Mouse (Mus musculus) megakaryocyte, embryonic 14.5 days (primary cell): Measurements from ENCODE around the gene Clmp.

Experiments used
- FLI1 ChIP-seq: IDR thresholded peaks from 2 replicates; pipeline ENCODE4 v1.6.1; 2012; ENCODE audit warnings: low read length, inconsistent platforms, mixed read lengths
- GATA1 ChIP-seq: IDR thresholded peaks from 3 replicates; pipeline ENCODE4 v1.6.1; 2012; ENCODE audit warnings: mixed read lengths, low read length, inconsistent platforms, borderline replicate concordance

- TF ChIP-seq GATA1 (no peak), FLI1 (no peak)
Measured at GRCm38 (mm10) chr9:40794926-40795325, 109.2 kb downstream of the Clmp start.
